Mouse (Mus musculus) forebrain, embryonic 13.5 days (tissue): ENCODE data around the gene Zp1. TPM values are rescaled to one million over a fixed set of nuclear protein-coding genes. Genes with fewer than 3 reads are reported as not detected.
A peak's percentile ranks its signal among the peaks of the same experiment; 100 is the strongest.

ENCODE experiments used
- ATAC-seq: fragments of 200-750 bp; cut with Nextera tagmentation; 2 replicates; pipeline ENCODE4 v1.8.0; 2017
- H3K27ac ChIP-seq: fragments of 300-500 bp; sonication (generic); 2 replicates; pipeline ENCODE4 v1.5.1; 2015; ENCODE audit warnings: inconsistent platforms, mild to moderate bottlenecking, moderate library complexity
- H3K27me3 ChIP-seq: fragments of 300-500 bp; sonication (generic); 2 replicates; pipeline ENCODE4 v1.6.1; 2015; ENCODE audit warnings: mild to moderate bottlenecking, inconsistent platforms
- H3K36me3 ChIP-seq: fragments of 300-500 bp; sonication (generic); 2 replicates; pipeline ENCODE4 v1.6.1; 2015; ENCODE audit warnings: mild to moderate bottlenecking, inconsistent platforms; ENCODE audit not compliant: poor library complexity, severe bottlenecking
- H3K4me1 ChIP-seq: fragments of 300-500 bp; sonication (generic); 2 replicates; pipeline ENCODE4 v1.6.1; 2015; ENCODE audit warnings: inconsistent platforms
- H3K4me2 ChIP-seq: fragments of 300-500 bp; sonication (generic); 2 replicates; pipeline ENCODE4 v1.6.1; 2015; ENCODE audit warnings: inconsistent platforms, mild to moderate bottlenecking, moderate library complexity
- H3K4me3 ChIP-seq: fragments of 300-500 bp; sonication (generic); 2 replicates; pipeline ENCODE4 v1.5.1; 2015; ENCODE audit warnings: mild to moderate bottlenecking, inconsistent platforms
- H3K9ac ChIP-seq: fragments of 300-500 bp; sonication (generic); 2 replicates; pipeline ENCODE4 v1.6.1; 2015; ENCODE audit warnings: mild to moderate bottlenecking, inconsistent platforms
- H3K9me3 ChIP-seq: fragments of 300-500 bp; sonication (generic); replicated peaks from 2 replicates; pipeline ENCODE4 v1.6.1; 2016; ENCODE audit warnings: inconsistent platforms
- WGBS: fragments of 180-500 bp; shearing (Covaris S2); methylation state at CpG from one replicate; pipeline ENCODE4 v1.1.7; 2015; 5-methylcytosine and 5-hydroxymethylcytosine counted together
- polyA plus RNA-seq: library from polyadenylated mRNA; unstranded; fragments of >200 nt; fragmentation: Nextera tagmentation; extraction: Ambion mirVana; gene quantifications from 2 replicates; pipeline ENCODE4 v1.2.1, GENCODE M21; 2015

The Zp1 gene
- polyA plus RNA-seq, result not detected in 2 replicates

GRCm38 (mm10) chr19:10920532-10920931 is at the start of gene Zp1:
Gene Zp1 (minus strand): TSS chr19:10920632.
- Histone ChIP-seq H3K27me3 (no peaks in the 10 kb centered on the region), H3K27ac (no peak within 1 kb of the TSS), H3K4me3 (no peak within 1 kb of the TSS), H3K9ac (no peak within 1 kb of the TSS), H3K4me2 (no peak within 1 kb of the TSS), H3K36me3 (no peaks in the 10 kb centered on the region), H3K9me3 (no peaks in the 10 kb centered on the region), H3K4me1 (no peaks in the 10 kb centered on the region)
- 85% methylated on average over 2 of the region's 2 CpGs for WGBS
- ATAC-seq, result no peak

- Histone ChIP-seq H3K4me3 (no peak overlapping the region), H3K36me3 (no peaks in the 10 kb centered on the region), H3K4me1 (no peaks in the 10 kb centered on the region), H3K4me2 (no peak overlapping the region), H3K9ac (no peak overlapping the region), H3K27ac (no peak overlapping the region), H3K27me3 (no peaks in the 10 kb centered on the region), H3K9me3 (peaks cover 3% of the 10 kb centered on the region; the same call in 1 of the 2 replicates)
- no peak for ATAC-seq
- WGBS, result 96% methylated on average over 7 of the region's 7 CpGs
Measured at GRCm38 (mm10) chr19:10968578-10968977, 48.1 kb upstream of the Zp1 start.

GRCm38 (mm10) chr19:10965721-10966120 is 45.3 kb upstream of the Zp1 start:
- Histone ChIP-seq H3K27ac (no peak overlapping the region), H3K9me3 (no peaks in the 10 kb centered on the region), H3K9ac (no peak overlapping the region), H3K4me2 (no peak overlapping the region), H3K4me3 (no peak overlapping the region), H3K36me3 (no peaks in the 10 kb centered on the region), H3K4me1 (no peaks in the 10 kb centered on the region), H3K27me3 (no peaks in the 10 kb centered on the region)
- no peak for ATAC-seq
- 87% methylated on average over 7 of the region's 7 CpGs for WGBS

- no peak overlapping the region for H3K4me2 ChIP-seq
- no peak for ATAC-seq
- no peak overlapping the region for H3K4me3 ChIP-seq
- H3K4me1 ChIP-seq, result no peaks in the 10 kb centered on the region
- no peaks in the 10 kb centered on the region for H3K27me3 ChIP-seq
- H3K36me3 ChIP-seq, result no peaks in the 10 kb centered on the region
- H3K9me3 ChIP-seq, result no peaks in the 10 kb centered on the region
- WGBS, result 46% methylated on average over 12 of the region's 12 CpGs
- H3K9ac ChIP-seq, result peak overlapping the region; percentile 23; the same call in 1 of the 2 replicates
- no peak overlapping the region for H3K27ac ChIP-seq
Measured at GRCm38 (mm10) chr19:10959978-10960346, 39.5 kb upstream of the Zp1 start.

- Histone ChIP-seq H3K27me3 (no peaks in the 10 kb centered on the region), H3K9me3 (no peaks in the 10 kb centered on the region), H3K9ac (peak overlapping the region; percentile 23; the same call in 1 of the 2 replicates), H3K4me3 (no peak overlapping the region), H3K4me2 (no peak overlapping the region), H3K27ac (no peak overlapping the region), H3K4me1 (no peaks in the 10 kb centered on the region), H3K36me3 (no peaks in the 10 kb centered on the region)
- 37% methylated on average over 11 of the region's 11 CpGs for WGBS
- peak; percentile 77 for ATAC-seq
Measured at GRCm38 (mm10) chr19:10959085-10959977, 38.9 kb upstream of the Zp1 start.

GRCm38 (mm10) chr19:10952021-10952939 is 31.8 kb upstream of the Zp1 start:
- Histone ChIP-seq H3K27ac (no peak overlapping the region), H3K9ac (no peak overlapping the region)
- no peak for ATAC-seq

GRCm38 (mm10) chr19:10949558-10949957 is 29.1 kb upstream of the Zp1 start:
- H3K4me2 ChIP-seq, result peak overlapping the region; percentile 100
- H3K27me3 ChIP-seq, result no peaks in the 10 kb centered on the region
- peaks cover 17% of the 10 kb centered on the region for H3K36me3 ChIP-seq
- peak overlapping the region; percentile 79 for H3K4me3 ChIP-seq
- peak overlapping the region; percentile 51 for H3K9ac ChIP-seq
- peaks cover 28% of the 10 kb centered on the region for H3K4me1 ChIP-seq
- no peak; the same call in 1 of the 2 replicates for ATAC-seq
- WGBS, result 25% methylated on average over 9 of the region's 9 CpGs
- no peak overlapping the region for H3K27ac ChIP-seq
- no peaks in the 10 kb centered on the region for H3K9me3 ChIP-seq

More at GRCm38 (mm10) chr19:10952021-10952939, 31.8 kb upstream of the Zp1 start:
- Histone ChIP-seq H3K4me3 (no peak overlapping the region), H3K4me1 (peaks cover 17% of the 10 kb centered on the region), H3K4me2 (no peak overlapping the region), H3K9me3 (no peaks in the 10 kb centered on the region), H3K27me3 (no peaks in the 10 kb centered on the region), H3K36me3 (no peaks in the 10 kb centered on the region)
- WGBS, result 75% methylated on average over 11 of the region's 11 CpGs

GRCm38 (mm10) chr19:10949112-10949511 is 28.7 kb upstream of the Zp1 start, which contains the start of gene Ccdc86:
Gene Ccdc86 (minus strand): TSS chr19:10949266.
- H3K4me3 ChIP-seq, result peak within 1 kb of the TSS; percentile 79
- peaks cover 28% of the 10 kb centered on the region for H3K4me1 ChIP-seq
- H3K9me3 ChIP-seq, result no peaks in the 10 kb centered on the region
- peaks cover 22% of the 10 kb centered on the region for H3K36me3 ChIP-seq
- no peak within 1 kb of the TSS for H3K27ac ChIP-seq
- peak within 1 kb of the TSS; percentile 100 for H3K4me2 ChIP-seq
- H3K27me3 ChIP-seq, result no peaks in the 10 kb centered on the region
- ATAC-seq, result peak; percentile 99
- WGBS, result under 1% methylated on average over 30 of the region's 30 CpGs
- peak within 1 kb of the TSS; percentile 88 for H3K9ac ChIP-seq

- peaks cover 29% of the 10 kb centered on the region for H3K36me3 ChIP-seq
- H3K4me1 ChIP-seq, result peaks cover 28% of the 10 kb centered on the region
- peak overlapping the region; percentile 88 for H3K9ac ChIP-seq
- H3K4me3 ChIP-seq, result peak overlapping the region; percentile 79
- H3K27ac ChIP-seq, result no peak overlapping the region
- no peaks in the 10 kb centered on the region for H3K27me3 ChIP-seq
- WGBS, result under 1% methylated on average over 20 of the region's 20 CpGs
- ATAC-seq, result peak; percentile 3; the same call in 1 of the 2 replicates
- no peaks in the 10 kb centered on the region for H3K9me3 ChIP-seq
- H3K4me2 ChIP-seq, result peak overlapping the region; percentile 100
Measured at GRCm38 (mm10) chr19:10948416-10948815, 28.0 kb upstream of the Zp1 start.

- Histone ChIP-seq H3K9me3 (no peaks in the 10 kb centered on the region), H3K27me3 (no peaks in the 10 kb centered on the region), H3K9ac (peak overlapping the region; percentile 88), H3K4me3 (peak overlapping the region; percentile 79), H3K27ac (no peak overlapping the region), H3K36me3 (peaks cover 41% of the 10 kb centered on the region), H3K4me1 (peaks cover 28% of the 10 kb centered on the region), H3K4me2 (peak overlapping the region; percentile 100)
- ATAC-seq, result no peak
- 90% methylated on average over 5 of the region's 5 CpGs for WGBS
Measured at GRCm38 (mm10) chr19:10947219-10947618, 26.8 kb upstream of the Zp1 start.

- peak overlapping the region; percentile 88 for H3K9ac ChIP-seq
- ATAC-seq, result no peak
- H3K4me2 ChIP-seq, result peak overlapping the region; percentile 100
- peaks cover 48% of the 10 kb centered on the region for H3K36me3 ChIP-seq
- H3K9me3 ChIP-seq, result no peaks in the 10 kb centered on the region
- H3K4me3 ChIP-seq, result 0 out of 2 replicates have a peak overlapping the region, but pooled peaks have one; percentile 79
- WGBS, result 88% methylated on average over 3 of the region's 3 CpGs
- H3K27ac ChIP-seq, result no peak overlapping the region
- peaks cover 32% of the 10 kb centered on the region for H3K4me1 ChIP-seq
- no peaks in the 10 kb centered on the region for H3K27me3 ChIP-seq
Measured at GRCm38 (mm10) chr19:10946506-10946905, 26.1 kb upstream of the Zp1 start.
